Mouse (Mus musculus) forelimb bud, embryonic 11.5 days (tissue): ENCODE results near the gene Klhl4.

Source experiments
- DNase-seq: peaks from one replicate; pipeline ENCODE4 v3.0.0-alpha.2; 2012; ENCODE audit warnings: low read depth, low spot score

Gene Klhl4

DNA sequence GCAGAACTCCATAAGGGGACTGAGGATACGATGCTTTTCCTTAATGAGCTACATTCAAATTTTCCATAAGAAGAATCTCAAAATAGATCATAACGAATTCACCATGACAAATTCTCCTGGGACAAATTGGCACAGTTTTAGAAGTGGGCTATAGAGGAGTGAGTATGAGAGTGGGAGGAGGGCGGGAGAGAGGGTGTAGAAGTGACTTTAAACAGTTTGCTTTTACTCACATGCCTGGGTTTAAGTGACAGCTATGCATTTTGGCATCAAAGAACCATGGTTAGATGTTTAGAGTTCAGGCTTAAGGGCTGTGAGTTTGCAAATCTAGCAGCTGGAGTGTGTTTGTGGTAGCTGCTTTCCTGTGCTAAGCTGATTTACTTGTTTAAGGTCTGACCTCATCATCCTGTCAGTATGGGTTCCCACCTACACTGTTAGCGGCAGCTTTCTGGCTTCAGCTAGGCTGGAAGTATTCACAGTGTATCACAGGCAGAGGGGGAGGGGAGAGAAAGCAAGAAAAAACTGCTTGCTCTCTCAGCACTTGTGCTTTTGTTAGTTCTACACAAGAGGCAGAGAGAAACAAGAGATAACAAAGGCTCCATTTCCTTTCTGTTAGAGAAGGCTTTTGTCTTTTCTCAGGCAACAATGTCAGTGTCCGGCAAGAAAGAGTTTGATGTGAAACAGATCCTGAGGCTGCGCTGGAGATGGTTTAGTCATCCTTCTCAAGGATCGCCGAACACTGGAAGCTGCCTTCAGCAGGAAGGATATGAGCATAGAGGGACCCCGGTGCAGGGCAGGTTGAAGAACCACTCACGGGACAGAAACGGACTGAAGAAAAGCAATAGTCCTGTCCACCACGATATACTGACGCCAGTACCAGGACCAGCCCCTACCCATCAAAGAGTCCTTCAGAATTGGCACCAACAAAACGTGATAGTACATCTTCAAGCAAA lies at the start of gene Klhl4:
TSS of gene Klhl4 (plus strand) at position 552 of the 950 bp plus-strand sequence.
- peak; percentile 6 for DNase-seq

DNA sequence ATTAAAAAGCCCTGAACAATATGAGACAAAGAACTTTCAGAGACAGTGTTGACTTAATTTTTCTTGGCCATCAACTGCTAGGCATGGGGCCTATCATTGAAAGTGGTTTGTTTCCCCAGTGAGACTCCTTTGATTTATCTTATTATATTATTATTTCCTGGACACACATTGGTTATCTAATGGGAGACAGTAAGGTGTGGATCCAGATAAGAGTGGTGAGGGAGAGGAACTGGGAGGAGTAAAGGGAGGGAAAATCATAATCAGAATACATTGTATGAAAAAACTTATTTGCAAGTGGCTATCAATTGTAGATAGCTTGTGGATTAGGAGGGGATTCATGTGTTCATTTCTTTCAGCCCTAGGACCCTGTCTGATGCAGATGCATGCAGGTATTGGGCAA lies 10.0 kb downstream of the Klhl4 start:
- DNase-seq, result no peak

DNA sequence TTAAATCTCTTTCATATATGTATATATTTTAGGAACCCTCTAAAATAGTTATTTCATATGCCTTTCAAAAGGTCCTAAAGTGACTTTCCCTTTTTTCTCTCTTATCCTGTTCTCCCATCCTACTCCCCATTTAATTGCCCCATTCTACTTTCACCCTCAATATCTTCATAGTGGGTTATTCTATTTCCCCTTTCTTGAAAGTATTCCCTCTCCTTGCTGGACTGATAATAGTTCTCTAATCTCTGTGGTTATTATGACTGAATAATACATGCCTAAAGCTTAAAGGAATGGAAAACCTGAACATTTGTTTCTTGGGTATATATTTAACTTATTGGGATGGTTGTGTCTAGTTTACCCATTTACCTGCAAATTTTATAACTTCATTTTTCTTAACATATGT lies 12.6 kb downstream of the Klhl4 start:
- no peak for DNase-seq

DNA sequence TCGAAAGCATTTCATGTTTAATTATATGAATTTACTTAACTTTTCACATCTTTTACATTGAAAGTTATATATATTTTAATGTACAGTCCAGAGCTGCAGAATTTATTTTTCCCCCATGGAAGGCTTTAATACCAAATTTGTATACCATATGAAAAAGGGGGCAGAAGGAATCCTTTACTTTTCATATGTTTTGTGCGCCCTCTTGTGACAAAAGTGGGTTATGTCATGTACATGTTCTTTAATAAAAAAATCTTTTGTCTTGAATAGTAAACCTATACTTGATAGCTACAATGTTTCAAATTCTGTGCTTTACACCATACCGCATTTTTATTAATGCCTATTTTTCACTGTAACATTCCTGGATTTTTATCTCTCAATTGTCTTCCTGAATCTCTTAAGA lies 84.0 kb downstream of the Klhl4 start:
- DNase-seq, result peak; percentile 21

DNA sequence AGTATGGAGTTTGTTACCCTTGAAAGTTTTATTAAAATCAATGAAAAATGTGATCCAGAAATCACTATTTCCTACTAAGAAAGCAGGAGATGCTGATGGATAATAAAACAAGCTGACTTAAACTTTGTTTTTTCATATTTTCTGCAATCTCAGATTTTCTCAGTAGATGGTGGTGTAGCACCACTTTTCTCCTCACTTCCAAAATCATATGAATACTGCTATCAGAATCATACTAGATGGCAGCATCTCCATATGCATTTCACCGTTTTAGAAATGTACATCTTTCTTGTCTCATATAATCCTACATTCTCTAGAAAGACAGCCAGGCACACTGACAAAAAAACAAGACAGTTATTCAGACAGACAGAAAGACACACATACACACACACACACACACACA lies 108.2 kb downstream of the Klhl4 start:
- no peak for DNase-seq
